Mouse (Mus musculus) stomach, embryonic 14.5 days (tissue): ENCODE data around the gene Troap. TPM values are rescaled to one million over a fixed set of nuclear protein-coding genes. Genes with fewer than 3 reads are reported as not detected.

Experiments used
- ATAC-seq: fragments of 200-750 bp; cut with Nextera tagmentation; 2 replicates; pipeline ENCODE4 v1.8.0; 2017; ENCODE audit warnings: low read depth, moderate TSS enrichment; ENCODE audit not compliant: insufficient number of reproducible peaks, insufficient read depth, low FRiP score
- H3K27ac ChIP-seq: fragments of 300-500 bp; sonication (generic); 2 replicates; pipeline ENCODE4 v1.5.1; 2014; ENCODE audit warnings: mild to moderate bottlenecking, low read length, moderate library complexity, mixed read lengths
- H3K27me3 ChIP-seq: fragments of 300-500 bp; sonication (generic); 2 replicates; pipeline ENCODE4 v1.6.1; 2014; ENCODE audit warnings: low read length, control low read depth, mixed read lengths; ENCODE audit not compliant: control insufficient read depth, insufficient read depth
- H3K36me3 ChIP-seq: fragments of 300-500 bp; sonication (generic); 2 replicates; pipeline ENCODE4 v1.6.1; 2014; ENCODE audit warnings: mild to moderate bottlenecking, control low read depth, low read length, moderate library complexity, mixed read lengths; ENCODE audit not compliant: control insufficient read depth, insufficient read depth
- H3K4me1 ChIP-seq: fragments of 300-500 bp; sonication (generic); 2 replicates; pipeline ENCODE4 v1.6.1; 2014; ENCODE audit warnings: low read length, control low read depth, mixed read lengths; ENCODE audit not compliant: control insufficient read depth, insufficient read depth
- H3K4me2 ChIP-seq: fragments of 300-500 bp; sonication (generic); replicated peaks from 2 replicates; pipeline ENCODE4 v1.6.1; 2014; ENCODE audit warnings: low read depth, low read length, control low read depth
- H3K4me3 ChIP-seq: fragments of 300-500 bp; sonication (generic); 2 replicates; pipeline ENCODE4 v1.5.1; 2014; ENCODE audit warnings: low read depth, low read length, control low read depth
- H3K9ac ChIP-seq: fragments of 300-500 bp; sonication (generic); replicated peaks from 2 replicates; pipeline ENCODE4 v1.6.1; 2014; ENCODE audit warnings: low read depth, mild to moderate bottlenecking, control low read depth, low read length, moderate library complexity, mixed read lengths
- H3K9me3 ChIP-seq: fragments of 300-500 bp; sonication (generic); 2 replicates; pipeline ENCODE4 v1.6.1; 2016; ENCODE audit warnings: low read depth, low read length, control low read depth; ENCODE audit not compliant: control insufficient read depth
- WGBS: fragments of 180-500 bp; shearing (Covaris S2); extraction: QIAGEN DNeasy Blood & Tissue Kit; methylation state at CpG from one replicate; pipeline ENCODE4 v1.1.7; 2014; 5-methylcytosine and 5-hydroxymethylcytosine counted together
- polyA plus RNA-seq: library from polyadenylated mRNA; unstranded; fragments of >200 nt; fragmentation: Nextera tagmentation; extraction: Ambion mirVana; gene quantifications from 2 replicates; pipeline ENCODE4 v1.2.1, GENCODE M21; 2014

The Troap gene
- polyA plus RNA-seq, 1 experiment from 2014 or later = 24.6 TPM

DNA sequence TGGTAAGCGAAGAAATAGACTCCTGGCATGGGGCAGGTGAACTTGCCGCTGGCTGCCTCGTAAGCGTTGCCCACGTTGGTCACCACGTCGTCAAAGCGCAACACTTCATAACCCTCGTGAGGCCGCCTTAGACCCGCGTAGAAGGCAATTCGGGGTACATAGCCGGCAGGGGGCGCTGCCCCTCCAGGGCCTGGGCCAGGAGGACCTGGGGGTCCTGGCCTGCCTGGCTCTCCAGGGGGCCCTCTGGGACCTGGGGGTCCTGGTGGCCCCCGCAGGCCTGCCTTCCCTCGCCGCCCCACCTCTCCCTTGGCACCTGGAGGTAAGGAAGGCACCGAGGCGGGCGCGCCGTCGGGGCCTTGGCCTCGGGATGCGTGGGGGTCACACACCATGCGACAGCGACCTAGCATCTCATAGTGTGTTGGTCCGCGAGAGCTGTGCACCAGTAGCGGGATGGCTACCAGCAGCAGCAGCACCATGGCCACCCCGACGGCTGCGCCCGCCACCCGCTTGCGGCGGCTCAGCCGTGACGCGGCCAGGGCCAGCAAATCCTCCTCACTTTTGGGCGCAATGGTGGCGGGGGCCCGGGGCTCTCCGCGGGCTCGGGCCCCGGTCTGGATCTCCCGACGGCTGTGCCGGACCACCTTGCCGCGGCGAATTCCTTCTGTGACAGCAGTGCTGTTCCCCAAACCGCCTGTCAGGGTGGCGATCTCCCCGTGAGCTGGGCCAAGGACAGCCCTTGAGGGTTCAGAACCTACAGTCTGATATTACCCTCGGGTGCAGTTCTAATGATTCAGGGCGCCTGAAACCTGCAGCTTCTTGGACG lies 13.1 kb downstream of the Troap start, which contains the start of gene C1ql4:
C1ql4 (minus strand) TSS at position 565 of the 823 bp plus-strand sequence.
- peaks cover 58% of the 10 kb centered on the region for H3K27me3 ChIP-seq
- no peak within 1 kb of the TSS for H3K27ac ChIP-seq
- ATAC-seq = no peak
- peak within 1 kb of the TSS; percentile 17 for H3K4me3 ChIP-seq
- H3K9ac ChIP-seq = no peak within 1 kb of the TSS
- no peaks in the 10 kb centered on the region for H3K9me3 ChIP-seq
- peak within 1 kb of the TSS; percentile 32 for H3K4me2 ChIP-seq
- H3K36me3 ChIP-seq = peaks cover 6% of the 10 kb centered on the region
- H3K4me1 ChIP-seq = peaks cover 8% of the 10 kb centered on the region
- 8% methylated on average over 60 of the region's 60 CpGs for WGBS

DNA sequence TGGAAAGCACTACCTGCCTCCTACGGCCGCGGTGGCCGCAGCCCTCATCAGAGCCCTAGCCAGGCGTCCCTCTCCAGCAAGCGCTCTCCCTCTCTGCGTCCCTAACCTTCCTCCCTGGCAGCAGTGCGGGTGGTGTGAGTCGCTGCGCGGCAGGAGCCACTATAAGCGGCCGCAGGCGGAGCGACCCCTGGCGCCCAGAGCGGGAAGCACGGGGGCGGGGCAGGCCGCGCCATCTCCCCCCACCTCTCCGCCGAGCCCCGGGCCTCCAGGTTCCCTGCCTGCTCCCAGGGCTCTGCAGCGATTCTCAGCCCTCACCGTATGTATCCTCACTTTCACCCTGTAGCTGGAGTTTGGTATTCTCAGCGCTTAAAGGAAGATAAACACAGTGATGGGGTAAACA lies 13.9 kb downstream of the Troap start:
- Histone ChIP-seq H3K27me3 (peaks cover 66% of the 10 kb centered on the region), H3K4me2 (peak overlapping the region; percentile 32), H3K9ac (no peak overlapping the region), H3K36me3 (no peaks in the 10 kb centered on the region; the same call in 1 of the 2 replicates), H3K4me3 (peak overlapping the region; percentile 17), H3K9me3 (no peaks in the 10 kb centered on the region), H3K4me1 (peaks cover 8% of the 10 kb centered on the region), H3K27ac (no peak overlapping the region)
- ATAC-seq = peak; percentile 70
- WGBS = under 1% methylated on average over 27 of the region's 27 CpGs

DNA sequence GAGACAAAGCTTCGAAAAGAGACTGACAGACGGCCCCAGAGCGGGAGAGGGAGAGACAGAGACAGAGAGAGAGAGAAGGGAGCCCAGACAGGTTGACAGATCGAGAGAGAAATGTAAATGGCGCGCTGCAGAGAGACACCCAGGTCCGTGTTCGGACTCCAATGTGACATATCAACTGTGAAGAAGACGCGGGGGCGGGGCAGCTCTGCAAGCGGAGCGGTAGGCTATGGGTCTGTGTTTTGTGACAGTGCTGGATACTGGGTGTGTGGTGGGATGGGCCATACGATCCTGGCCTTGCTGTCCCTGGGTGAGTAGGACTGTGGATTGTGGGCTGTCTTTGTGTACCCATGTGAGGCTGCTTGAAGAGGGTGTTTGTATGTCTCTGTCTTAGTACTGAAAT lies 14.7 kb downstream of the Troap start:
- Histone ChIP-seq H3K4me1 (peaks cover 11% of the 10 kb centered on the region), H3K27me3 (peaks cover 68% of the 10 kb centered on the region), H3K4me3 (peak overlapping the region; percentile 17; the same call in 1 of the 2 replicates), H3K27ac (no peak overlapping the region), H3K36me3 (no peaks in the 10 kb centered on the region), H3K4me2 (no peak overlapping the region), H3K9me3 (no peaks in the 10 kb centered on the region), H3K9ac (no peak overlapping the region)
- ATAC-seq = no peak
- WGBS = 11% methylated on average over 14 of the region's 14 CpGs

DNA sequence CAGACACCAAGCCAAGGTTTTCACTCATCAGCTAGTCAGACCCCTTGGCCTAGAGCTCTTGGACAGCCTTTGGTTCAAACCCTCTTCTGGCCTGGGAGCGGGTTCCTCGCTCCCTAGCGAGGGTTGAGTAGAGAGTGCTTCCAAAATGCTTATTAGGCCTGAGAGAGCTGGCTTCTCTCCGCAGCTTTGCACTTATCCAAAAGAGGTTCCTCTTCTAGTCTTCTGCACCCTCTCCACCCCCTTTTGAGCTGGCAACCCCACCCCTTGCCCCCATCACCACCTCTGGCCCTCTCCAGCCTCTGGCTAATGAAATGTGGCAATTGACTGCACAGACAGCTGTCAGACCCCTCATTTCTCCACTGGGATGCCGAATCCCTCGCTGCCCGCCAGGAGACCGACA lies 18.5 kb downstream of the Troap start, which contains the start of gene Dnajc22:
Dnajc22 (plus strand) TSS at position 301 of the 400 bp plus-strand sequence.
- peaks cover 24% of the 10 kb centered on the region for H3K4me1 ChIP-seq
- H3K9ac ChIP-seq = 0 out of 2 replicates have a peak within 1 kb of the TSS, but pooled peaks have one; percentile 22
- H3K9me3 ChIP-seq = no peaks in the 10 kb centered on the region
- H3K4me2 ChIP-seq = peak within 1 kb of the TSS; percentile 79
- H3K4me3 ChIP-seq = peak within 1 kb of the TSS; percentile 37
- H3K27me3 ChIP-seq = peaks cover 80% of the 10 kb centered on the region
- no peaks in the 10 kb centered on the region for H3K36me3 ChIP-seq
- no peak within 1 kb of the TSS for H3K27ac ChIP-seq
- WGBS = 37% methylated on average over 8 of the region's 8 CpGs
- no peak for ATAC-seq

DNA sequence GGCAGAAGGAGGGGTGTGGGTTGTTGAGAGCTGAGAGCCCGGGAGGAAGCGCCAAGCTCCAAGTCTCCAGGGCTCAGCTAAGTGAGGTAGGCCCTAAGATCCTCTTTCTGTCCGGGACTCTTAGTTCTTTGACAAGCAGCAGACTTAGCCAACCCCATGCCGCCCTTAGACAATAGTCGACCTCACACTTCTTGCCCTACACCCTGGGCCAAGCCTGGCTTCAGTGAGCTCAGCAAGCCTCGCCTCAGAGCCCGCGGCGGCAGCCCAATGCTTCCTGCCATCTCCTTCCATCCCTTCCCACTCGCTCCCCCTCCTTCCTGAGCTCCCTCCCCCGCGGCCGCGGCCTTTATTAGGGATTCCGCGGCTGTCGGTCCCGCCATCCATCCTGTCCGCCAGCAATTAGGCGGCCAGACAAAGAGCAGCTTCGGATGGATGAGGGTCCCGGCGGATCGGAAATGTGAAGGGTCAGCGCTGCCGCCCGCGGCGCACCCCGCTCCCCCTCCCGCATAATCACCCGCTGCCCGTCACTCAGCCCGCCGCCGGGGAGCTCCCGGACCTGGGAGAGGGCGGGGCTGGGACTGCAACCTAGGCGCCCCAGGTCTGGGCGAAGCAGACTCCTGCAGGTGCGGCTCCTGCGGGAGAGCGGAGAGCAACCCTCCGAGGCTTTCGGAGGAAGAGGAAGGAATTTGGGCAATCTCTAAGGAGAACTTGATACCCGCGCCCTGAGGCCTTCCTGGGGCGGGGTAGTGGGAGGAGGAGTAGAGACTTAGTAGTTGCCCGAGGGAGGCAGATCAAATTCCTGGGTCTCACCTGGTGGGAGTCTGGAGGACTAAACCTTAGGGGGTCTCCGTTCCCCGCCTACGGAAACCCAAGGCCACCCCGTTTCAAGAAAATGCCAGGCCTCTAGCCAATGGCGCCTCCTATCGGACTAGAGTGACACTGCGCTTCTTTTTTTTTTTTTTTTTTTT lies 19.2 kb downstream of the Troap start:
- H3K4me2 ChIP-seq = peak overlapping the region; percentile 79
- H3K27ac ChIP-seq = no peak overlapping the region
- no peaks in the 10 kb centered on the region for H3K36me3 ChIP-seq
- peak overlapping the region; percentile 37 for H3K4me3 ChIP-seq
- WGBS = 2% methylated on average over 54 of the region's 56 CpGs
- 0 out of 2 replicates have a peak overlapping the region, but pooled peaks have one; percentile 22 for H3K9ac ChIP-seq
- H3K4me1 ChIP-seq = peaks cover 28% of the 10 kb centered on the region
- peaks cover 79% of the 10 kb centered on the region for H3K27me3 ChIP-seq
- H3K9me3 ChIP-seq = no peaks in the 10 kb centered on the region
- ATAC-seq = no peak

DNA sequence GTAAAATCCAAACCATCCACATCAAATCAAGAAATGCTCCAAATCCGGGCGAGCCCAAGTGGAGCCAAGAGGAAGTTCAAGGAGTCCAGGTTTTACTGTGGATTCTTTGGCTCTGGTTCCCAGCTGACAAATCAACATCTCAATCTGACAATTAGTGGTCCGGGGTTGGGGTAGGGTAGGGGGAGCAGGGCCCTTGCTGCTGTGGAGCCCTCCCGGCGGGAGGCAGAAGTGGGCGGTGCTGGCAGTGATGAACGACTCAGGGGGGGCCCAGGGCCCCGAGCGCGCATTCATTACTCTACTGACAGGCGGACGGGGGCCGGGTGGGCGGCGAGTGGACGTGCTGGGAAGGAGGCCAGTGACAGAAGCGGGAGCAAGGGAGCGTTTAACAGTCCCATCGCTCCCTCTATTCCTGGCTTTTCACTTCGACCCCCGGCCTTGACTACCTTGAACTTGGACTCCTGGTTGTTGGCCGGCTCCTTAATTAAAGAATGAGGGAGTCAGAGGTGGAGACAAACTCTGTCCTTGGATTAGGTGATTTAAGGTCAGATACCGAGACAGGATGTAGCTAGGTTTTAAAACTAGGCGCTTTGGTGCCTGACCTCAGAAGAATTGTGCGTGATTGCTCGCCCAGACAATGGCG lies 20.4 kb downstream of the Troap start:
- Histone ChIP-seq H3K9me3 (no peaks in the 10 kb centered on the region), H3K27me3 (peaks cover 76% of the 10 kb centered on the region), H3K27ac (no peak overlapping the region), H3K4me2 (peak overlapping the region; percentile 8; the same call in 1 of the 2 replicates), H3K9ac (no peak overlapping the region), H3K4me3 (no peak overlapping the region), H3K4me1 (peaks cover 31% of the 10 kb centered on the region), H3K36me3 (no peaks in the 10 kb centered on the region)
- WGBS = 2% methylated on average over 22 of the region's 27 CpGs
- no peak for ATAC-seq

DNA sequence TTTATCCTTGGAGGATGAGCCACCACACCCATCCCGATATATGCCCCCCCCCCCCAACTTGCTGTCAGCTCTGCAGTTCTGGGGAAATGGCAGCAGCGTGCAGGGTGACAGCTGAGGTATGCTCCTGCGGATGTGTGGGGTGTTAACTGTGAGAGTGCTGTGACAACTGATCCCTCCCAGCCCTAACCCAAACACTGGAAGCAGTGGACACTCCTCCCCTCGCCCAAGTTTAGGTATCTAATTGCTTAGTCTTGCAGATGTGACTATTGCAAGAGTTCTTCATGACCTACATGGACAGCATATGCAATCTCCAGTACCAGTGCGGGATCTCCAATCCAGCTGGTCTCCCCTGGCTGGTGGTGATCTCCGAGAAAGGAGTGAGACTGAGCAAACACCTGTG lies 21.0 kb downstream of the Troap start:
- ATAC-seq = no peak
- WGBS = 8% methylated on average over 6 of the region's 6 CpGs
- no peak overlapping the region for H3K4me2 ChIP-seq

More for the DNA sequence above, 21.0 kb downstream of the Troap start:
- Histone ChIP-seq H3K9ac (no peak overlapping the region), H3K4me3 (no peak overlapping the region), H3K36me3 (no peaks in the 10 kb centered on the region), H3K27ac (no peak overlapping the region), H3K9me3 (no peaks in the 10 kb centered on the region), H3K4me1 (peaks cover 31% of the 10 kb centered on the region), H3K27me3 (peaks cover 72% of the 10 kb centered on the region)
